Mouse (Mus musculus) spleen, adult 2 months (tissue): Measurements from ENCODE around the gene Styx.

ENCODE experiments used
- CTCF ChIP-seq: fragments of 200-500 bp; IDR thresholded peaks from 2 replicates; pipeline ENCODE4 v1.5.1; 2011; ENCODE audit warnings: mild to moderate bottlenecking, inconsistent platforms; ENCODE audit not compliant: insufficient read depth, insufficient read length, insufficient replicate concordance; ENCODE audit errors: extremely low read depth
- POLR2A ChIP-seq: fragments of 200-500 bp; IDR thresholded peaks from 2 replicates; pipeline ENCODE4 v1.6.1; 2011; ENCODE audit warnings: low read depth, low read length, inconsistent platforms

DNA sequence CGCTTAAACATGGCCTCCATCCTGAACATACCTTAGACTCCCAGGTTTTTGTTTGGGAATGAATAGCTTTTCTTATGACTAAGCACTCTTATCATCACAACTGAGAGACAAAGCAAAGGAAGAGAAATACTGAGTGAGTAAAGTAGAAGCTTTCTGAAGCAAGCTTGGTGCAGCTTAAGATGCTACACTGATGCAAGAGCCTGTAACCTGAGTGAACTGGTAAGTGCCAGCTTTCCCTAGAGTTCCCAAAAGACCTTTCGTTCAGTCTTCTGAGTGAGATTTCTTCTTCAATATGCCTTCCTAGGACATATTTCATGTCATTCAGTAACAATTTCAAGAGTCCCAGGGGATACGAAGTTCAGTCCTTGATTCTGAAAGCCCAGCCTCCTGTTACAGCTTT is 29.8 kb upstream of the Styx start:
- TF ChIP-seq POLR2A (no peak), CTCF (no peak)
